Mouse (Mus musculus): Measurements from ENCODE around the gene Ppp3ca. TPM values are rescaled to one million over a fixed set of nuclear protein-coding genes. Genes with fewer than 3 reads are reported as not detected.

The Ppp3ca gene
- total and polyA plus RNA-seq, 3 experiments = 63.4 to 143 (median 130) TPM

GRCm38 (mm10) chr3:136729978-136730377, 60.1 kb downstream of the Ppp3ca start:
- H3K27me3 ChIP-seq (replicated peaks) = no peaks in the 10 kb centered on the region
- peaks cover 4% of the 10 kb centered on the region for H3K9me3 ChIP-seq (replicated peaks; ENCODE audit: low read length)
- in situ Hi-C loops (cut with MboI; ENCODE audit: low pct_ligation_motif_present, low pct_unique_long_range_greater_than_20kb, low sequenced_read_pairs) (no loop called here), dilution Hi-C loops (cut with MboI; ENCODE audit: extremely low pct_ligation_motif_present, extremely low pct_unique_long_range_greater_than_20kb, low sequenced_read_pairs) (no loop called here)
- peak overlapping the region; percentile 24 for H3K4me2 ChIP-seq (ENCODE audit: insufficient read depth, low read depth, poor library complexity, severe bottlenecking)
- no peak overlapping the region for H3K4me3 ChIP-seq (replicated peaks in 1 of 3; ENCODE audit: low read depth in 2 of 3, low read length in 2 of 3, poor library complexity in 1 of 3)
- no peak for DNase-seq (ENCODE audit: extremely low read depth)
- TF ChIP-seq SIN3A (IDR thresholded peaks at IDR 0.05; ENCODE audit: low read length) = peak; percentile 97
- no peak; the same call in 1 of the 2 replicates for TF ChIP-seq BHLHE40 (IDR thresholded peaks at IDR 0.05; ENCODE audit: low read depth, low read length)
- no peak for TF ChIP-seq MAFK (IDR thresholded peaks at IDR 0.05; ENCODE audit: insufficient replicate concordance, low read length)
- peak; percentile 15; the same call in 1 of the 2 replicates for TF ChIP-seq SMC3 (IDR thresholded peaks at IDR 0.05; ENCODE audit: low read depth, low read length)
- TF ChIP-seq EP300 (IDR thresholded peaks at IDR 0.05; ENCODE audit: low read length) = peak; percentile 48
- no peak for TF ChIP-seq MAZ (IDR thresholded peaks at IDR 0.05; ENCODE audit: low read depth, low read length)
- peak; percentile 89 for TF ChIP-seq MXI1 (IDR thresholded peaks at IDR 0.05; ENCODE audit: low read depth, low read length)
- TF ChIP-seq IRF4 (IDR thresholded peaks at IDR 0.05; ENCODE audit: low read depth, low read length) = peak; percentile 50; the same call in 1 of the 2 replicates
- peaks cover 51% of the 10 kb centered on the region for H3K79me2 ChIP-seq (replicated peaks; ENCODE audit: control insufficient read depth, extremely low read depth, insufficient read depth, poor library complexity, severe bottlenecking)
- H3K36me3 ChIP-seq (replicated peaks in 1 of 2; ENCODE audit: control insufficient read depth in 1 of 2, insufficient read depth in 1 of 2, low read length in 1 of 2) = peaks cover 0 to 32% of the 10 kb centered on the region in 2 experiments
- peaks cover 18 to 53% of the 10 kb centered on the region in 2 experiments for H3K4me1 ChIP-seq (ENCODE audit: control insufficient read depth in 1 of 2, insufficient read depth in 2 of 2)
- no peak overlapping the region for H3K27ac ChIP-seq (ENCODE audit: insufficient read depth, low read depth)
- peak overlapping the region; percentile 18 for H3K9ac ChIP-seq (ENCODE audit: insufficient read depth, low read depth)

- TF ChIP-seq MXI1 (IDR thresholded peaks at IDR 0.05; ENCODE audit: low read depth, low read length) = no peak
- TF ChIP-seq JUN (IDR thresholded peaks at IDR 0.05; ENCODE audit: insufficient read depth, low read depth, low read length) = no peak
- TF ChIP-seq MAZ (IDR thresholded peaks at IDR 0.05; ENCODE audit: low read depth, low read length) = no peak
- TF ChIP-seq SIN3A (IDR thresholded peaks at IDR 0.05; ENCODE audit: low read length) = no peak
- no peak for TF ChIP-seq RCOR1 (conservative IDR thresholded peaks at IDR 0.05; ENCODE audit: low read depth, low read length)
- no peaks in the 10 kb centered on the region for H3K27me3 ChIP-seq (replicated peaks)
Observed at GRCm38 (mm10) chr3:136731579-136731978, 61.7 kb downstream of the Ppp3ca start.

GRCm38 (mm10) chr3:136736021-136736420, 66.1 kb downstream of the Ppp3ca start:
- dilution Hi-C loops (cut with MboI; ENCODE audit: extremely low pct_ligation_motif_present, extremely low pct_unique_long_range_greater_than_20kb, low sequenced_read_pairs) (no loop called here), in situ Hi-C loops (cut with MboI; ENCODE audit: low pct_ligation_motif_present, low pct_unique_long_range_greater_than_20kb, low sequenced_read_pairs) (no loop called here)
- no peak for TF ChIP-seq ELF1 (IDR thresholded peaks at IDR 0.05; ENCODE audit: low read depth, low read length)
- no peak for TF ChIP-seq CHD1 (IDR thresholded peaks at IDR 0.05; ENCODE audit: low read depth, low read length)
- no peak for TF ChIP-seq E2F4 (IDR thresholded peaks at IDR 0.05; ENCODE audit: insufficient replicate concordance, low read depth, low read length)
- TF ChIP-seq UBTF (IDR thresholded peaks at IDR 0.05; ENCODE audit: low read depth, low read length) = no peak
- TF ChIP-seq JUND (conservative IDR thresholded peaks at IDR 0.05; ENCODE audit: low read depth, low read length) = no peak
- TF ChIP-seq USF1 (IDR thresholded peaks at IDR 0.05; ENCODE audit: low read depth, low read length) = no peak
- TF ChIP-seq JUN (IDR thresholded peaks at IDR 0.05; ENCODE audit: insufficient read depth, low read depth, low read length) = no peak
- no peak for TF ChIP-seq ZC3H11A (IDR thresholded peaks at IDR 0.05; ENCODE audit: low read depth, low read length)
- TF ChIP-seq NELFE (IDR thresholded peaks at IDR 0.05; ENCODE audit: low read depth, low read length) = no peak
- TF ChIP-seq GABPA (IDR thresholded peaks at IDR 0.05; ENCODE audit: insufficient replicate concordance, low read depth, low read length) = no peak
- TF ChIP-seq PAX5 (IDR thresholded peaks at IDR 0.05; ENCODE audit: low read length) = no peak
- no peak for TF ChIP-seq CTCF (conservative IDR thresholded peaks at IDR 0.05 in 1 of 2, IDR thresholded peaks at IDR 0.05 in 1 of 2; ENCODE audit: low read depth in 2 of 2, low read length in 2 of 2)
- no peak overlapping the region for H3K27ac ChIP-seq (ENCODE audit: insufficient read depth, low read depth)
- peaks cover 0 to 21% of the 10 kb centered on the region in 2 experiments for H3K36me3 ChIP-seq (replicated peaks in 1 of 2; ENCODE audit: control insufficient read depth in 1 of 2, insufficient read depth in 1 of 2, low read length in 1 of 2)
- no peaks in the 10 kb centered on the region for H3K9me3 ChIP-seq (replicated peaks; ENCODE audit: low read length)
- H3K4me3 ChIP-seq (replicated peaks in 1 of 3; ENCODE audit: low read depth in 2 of 3, low read length in 2 of 3, poor library complexity in 1 of 3) = no peak overlapping the region
- H3K4me2 ChIP-seq (ENCODE audit: insufficient read depth, low read depth, poor library complexity, severe bottlenecking) = no peak overlapping the region
- peaks cover 20 to 60% of the 10 kb centered on the region in 2 experiments for H3K4me1 ChIP-seq (ENCODE audit: control insufficient read depth in 1 of 2, insufficient read depth in 2 of 2)
- H3K9ac ChIP-seq (ENCODE audit: insufficient read depth, low read depth) = no peak overlapping the region
- no peaks in the 10 kb centered on the region for H3K27me3 ChIP-seq (replicated peaks)
- H3K79me2 ChIP-seq (replicated peaks; ENCODE audit: control insufficient read depth, extremely low read depth, insufficient read depth, poor library complexity, severe bottlenecking) = peaks cover 50% of the 10 kb centered on the region
- no peak for DNase-seq (ENCODE audit: extremely low read depth)

More at GRCm38 (mm10) chr3:136731579-136731978, 61.7 kb downstream of the Ppp3ca start:
- Histone ChIP-seq H3K4me2 (ENCODE audit: insufficient read depth, low read depth, poor library complexity, severe bottlenecking) (no peak overlapping the region), H3K9me3 (replicated peaks; ENCODE audit: low read length) (no peaks in the 10 kb centered on the region), H3K9ac (ENCODE audit: insufficient read depth, low read depth) (no peak overlapping the region), H3K36me3 (replicated peaks in 1 of 2; ENCODE audit: control insufficient read depth in 1 of 2, insufficient read depth in 1 of 2, low read length in 1 of 2) (peaks cover 0 to 30% of the 10 kb centered on the region in 2 experiments), H3K4me1 (ENCODE audit: control insufficient read depth in 1 of 2, insufficient read depth in 2 of 2) (peaks cover 18 to 53% of the 10 kb centered on the region in 2 experiments), H3K79me2 (replicated peaks; ENCODE audit: control insufficient read depth, extremely low read depth, insufficient read depth, poor library complexity, severe bottlenecking) (peaks cover 54% of the 10 kb centered on the region), H3K27ac (ENCODE audit: insufficient read depth, low read depth) (no peak overlapping the region), H3K4me3 (replicated peaks in 1 of 3; ENCODE audit: low read depth in 2 of 3, low read length in 2 of 3, poor library complexity in 1 of 3) (no peak overlapping the region)
- DNase-seq (ENCODE audit: extremely low read depth) = no peak
- dilution Hi-C loops (cut with MboI; ENCODE audit: extremely low pct_ligation_motif_present, extremely low pct_unique_long_range_greater_than_20kb, low sequenced_read_pairs) (no loop called here), in situ Hi-C loops (cut with MboI; ENCODE audit: low pct_ligation_motif_present, low pct_unique_long_range_greater_than_20kb, low sequenced_read_pairs) (no loop called here)

Data from CH12.LX (cell line).